Mouse (Mus musculus) CD4-positive, CD25-positive, alpha-beta regulatory T cell, adult 2 months (primary cell): ENCODE data around the gene Cfd.

Experiments used
- DNase-seq: peaks from one replicate; pipeline ENCODE4 v3.0.0-alpha.2; 2012; ENCODE audit warnings: low read depth, low spot score

Gene Cfd

GRCm38 (mm10) chr10:79886054-79886453, 4.6 kb upstream of the Cfd start, which contains the start of gene Elane:
Elane (plus strand) TSS chr10:79886247.
- DNase-seq: no peak

GRCm38 (mm10) chr10:79886611-79887010, 4.0 kb upstream of the Cfd start:
- no peak for DNase-seq

- no peak for DNase-seq
Measured at GRCm38 (mm10) chr10:79889386-79889785, 1.3 kb upstream of the Cfd start.

- DNase-seq: peak; percentile 87
Measured at GRCm38 (mm10) chr10:79892451-79893118, 1.9 kb downstream of the Cfd start.

GRCm38 (mm10) chr10:79896306-79896705, 5.7 kb downstream of the Cfd start:
- no peak for DNase-seq

GRCm38 (mm10) chr10:79896814-79897213, 6.2 kb downstream of the Cfd start:
- no peak for DNase-seq

GRCm38 (mm10) chr10:79897316-79898245, 6.9 kb downstream of the Cfd start:
- peak; percentile 67 for DNase-seq

- peak; percentile 25 for DNase-seq
Measured at GRCm38 (mm10) chr10:79900951-79901410, 10.3 kb downstream of the Cfd start.

GRCm38 (mm10) chr10:79906712-79907111, 16.1 kb downstream of the Cfd start:
- DNase-seq: no peak

- DNase-seq: no peak
Measured at GRCm38 (mm10) chr10:79907415-79907814, 16.8 kb downstream of the Cfd start.

- DNase-seq: peak; percentile 98
Measured at GRCm38 (mm10) chr10:79908167-79909091, 17.8 kb downstream of the Cfd start, which contains the start of gene Med16. Med16 (minus strand) TSS chr10:79908923.

GRCm38 (mm10) chr10:79909092-79909922, 18.7 kb downstream of the Cfd start:
- no peak for DNase-seq

GRCm38 (mm10) chr10:79910556-79910955, 19.9 kb downstream of the Cfd start, which contains the start of gene Gm26602:
Gm26602 (plus strand) TSS chr10:79910856.
- DNase-seq: no peak

- DNase-seq: no peak
Measured at GRCm38 (mm10) chr10:79912412-79912811, 21.8 kb downstream of the Cfd start.

GRCm38 (mm10) chr10:79914131-79914947, 23.7 kb downstream of the Cfd start:
- no peak for DNase-seq

- DNase-seq: no peak
Measured at GRCm38 (mm10) chr10:79914948-79915596, 24.4 kb downstream of the Cfd start.

GRCm38 (mm10) chr10:79916081-79916480, 25.4 kb downstream of the Cfd start:
- no peak for DNase-seq

- DNase-seq: peak; percentile 86
Measured at GRCm38 (mm10) chr10:79916808-79917531, 26.3 kb downstream of the Cfd start, which contains the start of gene Kiss1r. Kiss1r (plus strand) TSS chr10:79916971.
